Mouse (Mus musculus) bone marrow macrophage, adult 2 months (primary cell): ENCODE results near the gene Cldn10. TPM values are rescaled to one million over a fixed set of nuclear protein-coding genes. Genes with fewer than 3 reads are reported as not detected.
A peak's percentile ranks its signal among the peaks of the same experiment; 100 is the strongest.

ENCODE experiments used
- H3K27ac ChIP-seq: 2 replicates; pipeline ENCODE4 v1.5.1; 2012; ENCODE audit warnings: low read depth, low read length; ENCODE audit not compliant: insufficient read depth
- H3K4me1 ChIP-seq: 2 replicates; pipeline ENCODE4 v1.6.1; 2012; ENCODE audit warnings: low read length; ENCODE audit not compliant: control insufficient read depth, insufficient read depth
- H3K4me3 ChIP-seq: 2 replicates; pipeline ENCODE4 v1.5.1; 2012; ENCODE audit warnings: mild to moderate bottlenecking, low read length, moderate library complexity; ENCODE audit not compliant: insufficient read depth
- CTCF ChIP-seq: IDR thresholded peaks from 2 replicates; pipeline ENCODE4 v1.5.1; 2012; ENCODE audit warnings: low read depth, mild to moderate bottlenecking, low read length, moderate library complexity
- POLR2A ChIP-seq: IDR thresholded peaks from 2 replicates; pipeline ENCODE4 v1.6.1; 2012; ENCODE audit warnings: mild to moderate bottlenecking, low read depth, low read length, borderline replicate concordance
- polyA plus RNA-seq: library from polyadenylated mRNA; stranded (reverse); fragments of >200 nt; gene quantifications from 2 replicates; pipeline ENCODE4 v1.2.4, GENCODE M21; 2012; ENCODE audit not compliant: missing spikeins, insufficient read depth, insufficient read length

Gene Cldn10
- polyA plus RNA-seq, 1 experiment = not detected

GRCm38 (mm10) chr14:118899940-118900339 is 112.2 kb downstream of the Cldn10 start:
- Histone ChIP-seq H3K4me1 (0 out of 2 replicates have a peak, but pooled peaks cover 2% of the 10 kb centered on the region), H3K27ac (no peak overlapping the region), H3K4me3 (no peak overlapping the region)
- TF ChIP-seq CTCF = no peak
- TF ChIP-seq POLR2A = no peak

- H3K4me3 ChIP-seq = no peak overlapping the region
- no peak overlapping the region for H3K27ac ChIP-seq
- 0 out of 2 replicates have a peak, but pooled peaks cover 2% of the 10 kb centered on the region for H3K4me1 ChIP-seq
- TF ChIP-seq POLR2A (no peak), CTCF (no peak)
Measured at GRCm38 (mm10) chr14:118900911-118901310, 113.2 kb downstream of the Cldn10 start.

- no peak for TF ChIP-seq CTCF
- TF ChIP-seq POLR2A = no peak
- H3K4me1 ChIP-seq = 0 out of 2 replicates have a peak, but pooled peaks cover 2% of the 10 kb centered on the region
- H3K4me3 ChIP-seq = no peak overlapping the region
- H3K27ac ChIP-seq = no peak overlapping the region
Measured at GRCm38 (mm10) chr14:118903397-118903796, 115.7 kb downstream of the Cldn10 start.

GRCm38 (mm10) chr14:118903867-118904562 is 116.3 kb downstream of the Cldn10 start:
- no peak overlapping the region for H3K4me3 ChIP-seq
- H3K27ac ChIP-seq = no peak overlapping the region
- TF ChIP-seq CTCF = no peak
- 0 out of 2 replicates have a peak, but pooled peaks cover 2% of the 10 kb centered on the region for H3K4me1 ChIP-seq

GRCm38 (mm10) chr14:118907592-118907991 is 119.9 kb downstream of the Cldn10 start:
- Histone ChIP-seq H3K4me3 (no peak overlapping the region), H3K4me1 (0 out of 2 replicates have a peak, but pooled peaks cover 2% of the 10 kb centered on the region), H3K27ac (no peak overlapping the region)
- TF ChIP-seq POLR2A = no peak
- no peak for TF ChIP-seq CTCF

GRCm38 (mm10) chr14:118909872-118910271 is 122.2 kb downstream of the Cldn10 start:
- no peaks in the 10 kb centered on the region for H3K4me1 ChIP-seq
- H3K4me3 ChIP-seq = no peak overlapping the region
- TF ChIP-seq CTCF (no peak), POLR2A (no peak)
- H3K27ac ChIP-seq = no peak overlapping the region

- Histone ChIP-seq H3K4me1 (no peaks in the 10 kb centered on the region), H3K27ac (no peak overlapping the region), H3K4me3 (peak overlapping the region; percentile 55)
- TF ChIP-seq POLR2A (no peak), CTCF (peak; percentile 47)
Measured at GRCm38 (mm10) chr14:118910332-118911222, 122.9 kb downstream of the Cldn10 start.

GRCm38 (mm10) chr14:118911521-118911920 is 123.8 kb downstream of the Cldn10 start:
- TF ChIP-seq POLR2A (no peak), CTCF (no peak)
- Histone ChIP-seq H3K4me3 (no peak overlapping the region), H3K4me1 (no peaks in the 10 kb centered on the region), H3K27ac (no peak overlapping the region)

- Histone ChIP-seq H3K27ac (no peak overlapping the region), H3K4me3 (no peak overlapping the region), H3K4me1 (no peaks in the 10 kb centered on the region)
- TF ChIP-seq CTCF = no peak
- no peak for TF ChIP-seq POLR2A
Measured at GRCm38 (mm10) chr14:118913651-118914050, 125.9 kb downstream of the Cldn10 start.

GRCm38 (mm10) chr14:118919025-118919424 is 131.3 kb downstream of the Cldn10 start:
- Histone ChIP-seq H3K4me3 (no peak overlapping the region), H3K4me1 (no peaks in the 10 kb centered on the region), H3K27ac (no peak overlapping the region)
- TF ChIP-seq POLR2A (no peak), CTCF (0 out of 2 replicates have a peak, but pooled peaks have one; percentile 1)
